Mouse (Mus musculus) ES-CJ7 (cell line): ENCODE data around the gene Ppp3r1.
A peak's percentile ranks its signal among the peaks of the same experiment; 100 is the strongest.

Experiments
- DNase-seq: peaks from one replicate; pipeline ENCODE4 v3.0.0; 2011; ENCODE audit warnings: low read depth, low spot score

Ppp3r1 gene

GRCm38 (mm10) chr11:17158858-17159737, at the start of gene Ppp3r1:
Gene Ppp3r1 (plus strand): TSS chr11:17159263.
- peak; percentile 95 for DNase-seq

- DNase-seq = no peak
These were observed 46.5 kb upstream of the Ppp3r1 start for GRCm38 (mm10) chr11:17112419-17113090.

- no peak for DNase-seq
These were observed 32.6 kb upstream of the Ppp3r1 start for GRCm38 (mm10) chr11:17126418-17126817.

- no peak for DNase-seq
These were observed 23.4 kb upstream of the Ppp3r1 start for GRCm38 (mm10) chr11:17135638-17136037.

GRCm38 (mm10) chr11:17138306-17139033, 20.6 kb upstream of the Ppp3r1 start:
- no peak for DNase-seq

GRCm38 (mm10) chr11:17159738-17160241, 727 bp downstream of the Ppp3r1 start:
- DNase-seq = peak; percentile 13

GRCm38 (mm10) chr11:17160242-17160641, 1.2 kb downstream of the Ppp3r1 start:
- DNase-seq = peak; percentile 76

- peak; percentile 33 for DNase-seq
These were observed 4.9 kb downstream of the Ppp3r1 start for GRCm38 (mm10) chr11:17163956-17164355.

GRCm38 (mm10) chr11:17166627-17167026, 7.6 kb downstream of the Ppp3r1 start:
- DNase-seq = no peak

GRCm38 (mm10) chr11:17169262-17169661, 10.2 kb downstream of the Ppp3r1 start:
- DNase-seq = no peak

GRCm38 (mm10) chr11:17170938-17171729, 12.1 kb downstream of the Ppp3r1 start:
- no peak for DNase-seq

GRCm38 (mm10) chr11:17172300-17172699, 13.2 kb downstream of the Ppp3r1 start:
- DNase-seq = peak; percentile 21

- no peak for DNase-seq
These were observed 17.6 kb downstream of the Ppp3r1 start for GRCm38 (mm10) chr11:17176638-17177037.

GRCm38 (mm10) chr11:17180753-17181152, 21.7 kb downstream of the Ppp3r1 start:
- DNase-seq = no peak

GRCm38 (mm10) chr11:17181807-17182206, 22.7 kb downstream of the Ppp3r1 start, which contains the start of gene Wdr92:
Gene Wdr92 (plus strand): TSS chr11:17182107.
- no peak for DNase-seq

- peak; percentile 34 for DNase-seq
These were observed 24.1 kb downstream of the Ppp3r1 start for GRCm38 (mm10) chr11:17183165-17183564.

- no peak for DNase-seq
These were observed 28.6 kb downstream of the Ppp3r1 start for GRCm38 (mm10) chr11:17187649-17188048.

GRCm38 (mm10) chr11:17188786-17189185, 29.7 kb downstream of the Ppp3r1 start:
- DNase-seq = no peak

- DNase-seq = peak; percentile 69
These were observed 33.2 kb downstream of the Ppp3r1 start for GRCm38 (mm10) chr11:17192151-17192844.

GRCm38 (mm10) chr11:17199170-17199569, 40.1 kb downstream of the Ppp3r1 start:
- DNase-seq = no peak
